Mouse (Mus musculus): ENCODE measurements around the gene Bend3. TPM values are rescaled to one million over a fixed set of nuclear protein-coding genes. Genes with fewer than 3 reads are reported as not detected.
A peak's percentile ranks its signal among the peaks of the same experiment; 100 is the strongest.

Bend3 gene
- polyA plus RNA-seq, 1 experiment from 2014 or later: 4.6 TPM

- Histone ChIP-seq H3K4me1 (ENCODE audit: control insufficient read depth in 2 of 2, insufficient read depth in 2 of 2, low read length in 2 of 2) (peaks cover 0 to 4% of the 10 kb centered on the region in 2 experiments; a peak in 2 of 4 replicates), H3K36me3 (ENCODE audit: control insufficient read depth, insufficient read depth, low read length) (peaks cover 64% of the 10 kb centered on the region), H3K4me3 (ENCODE audit: control insufficient read depth in 1 of 2, insufficient read depth in 1 of 2, low read depth in 1 of 2, low read length in 2 of 2) (no peak overlapping the region), H3K4me2 (ENCODE audit: low read length) (no peak overlapping the region), H3K9ac (ENCODE audit: low read length) (no peak overlapping the region), H3K9me3 (ENCODE audit: control insufficient read depth, low read length) (no peaks in the 10 kb centered on the region), H3K27me3 (ENCODE audit: control insufficient read depth, insufficient read depth, low read length) (no peaks in the 10 kb centered on the region), H3K27ac (replicated peaks in 1 of 2; ENCODE audit: control insufficient read depth in 1 of 2, insufficient read depth in 1 of 2, low read depth in 2 of 2, low read length in 2 of 2) (no peak overlapping the region)
- WGBS: 33% methylated on average over 1 of the region's 1 CpGs
- no peak for ATAC-seq (ENCODE audit: insufficient number of reproducible peaks, insufficient read depth, low FRiP score, low read depth)
Observed at GRCm38 (mm10) chr10:43534382-43534781, 55.8 kb downstream of the Bend3 start.

DNA sequence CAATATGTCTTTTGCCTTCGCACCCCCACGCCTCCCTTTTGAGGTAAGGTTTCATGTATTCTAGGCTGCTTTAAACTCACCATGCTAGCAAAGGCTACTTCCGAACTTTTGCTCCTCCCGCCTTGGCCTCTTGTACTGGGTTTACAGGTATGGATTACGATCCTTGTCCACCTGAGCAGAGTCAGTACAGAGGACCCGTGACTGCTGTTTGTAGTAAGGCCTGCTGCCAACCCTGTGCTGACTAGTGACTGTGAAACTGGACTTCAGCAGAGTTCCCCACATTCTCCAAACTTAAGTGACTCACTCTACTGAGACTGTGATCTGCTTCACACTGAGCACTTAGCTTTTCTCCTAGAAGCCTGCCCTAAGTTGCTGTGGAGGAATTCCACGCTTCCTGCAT, 59.0 kb downstream of the Bend3 start:
- no peak for ATAC-seq (ENCODE audit: insufficient number of reproducible peaks, insufficient read depth, low FRiP score, low read depth)
- peaks cover 2 to 9% of the 10 kb centered on the region in 2 experiments; a peak in 2 of 4 replicates for H3K4me1 ChIP-seq (ENCODE audit: control insufficient read depth in 2 of 2, insufficient read depth in 2 of 2, low read length in 2 of 2)
- H3K9ac ChIP-seq (ENCODE audit: low read length): no peak overlapping the region; the same call in 1 of the 2 replicates
- no peak overlapping the region for H3K4me3 ChIP-seq (ENCODE audit: control insufficient read depth in 1 of 2, insufficient read depth in 1 of 2, low read depth in 1 of 2, low read length in 2 of 2)
- no peaks in the 10 kb centered on the region for H3K9me3 ChIP-seq (ENCODE audit: control insufficient read depth, low read length)
- H3K4me2 ChIP-seq (ENCODE audit: low read length): no peak overlapping the region
- WGBS: 87% methylated on average over 7 of the region's 7 CpGs
- no peak overlapping the region; a peak in 1 of 4 replicates for H3K27ac ChIP-seq (replicated peaks in 1 of 2; ENCODE audit: control insufficient read depth in 1 of 2, insufficient read depth in 1 of 2, low read depth in 2 of 2, low read length in 2 of 2)
- no peaks in the 10 kb centered on the region for H3K27me3 ChIP-seq (ENCODE audit: control insufficient read depth, insufficient read depth, low read length)
- H3K36me3 ChIP-seq (ENCODE audit: control insufficient read depth, insufficient read depth, low read length): peaks cover 32% of the 10 kb centered on the region

GRCm38 (mm10) chr10:43538831-43539230, 60.2 kb downstream of the Bend3 start:
- Histone ChIP-seq H3K27me3 (ENCODE audit: control insufficient read depth, insufficient read depth, low read length) (no peaks in the 10 kb centered on the region), H3K9me3 (ENCODE audit: control insufficient read depth, low read length) (no peaks in the 10 kb centered on the region), H3K9ac (ENCODE audit: low read length) (peak overlapping the region; percentile 25; the same call in 1 of the 2 replicates), H3K4me2 (ENCODE audit: low read length) (0 out of 2 replicates have a peak overlapping the region, but pooled peaks have one; percentile 76), H3K27ac (replicated peaks in 1 of 2; ENCODE audit: control insufficient read depth in 1 of 2, insufficient read depth in 1 of 2, low read depth in 2 of 2, low read length in 2 of 2) (no peak overlapping the region), H3K36me3 (ENCODE audit: control insufficient read depth, insufficient read depth, low read length) (peaks cover 23% of the 10 kb centered on the region), H3K4me1 (ENCODE audit: control insufficient read depth in 2 of 2, insufficient read depth in 2 of 2, low read length in 2 of 2) (peaks cover 2 to 9% of the 10 kb centered on the region in 2 experiments; a peak in 2 of 4 replicates), H3K4me3 (ENCODE audit: control insufficient read depth in 1 of 2, insufficient read depth in 1 of 2, low read depth in 1 of 2, low read length in 2 of 2) (no peak overlapping the region)
- 84% methylated on average over 5 of the region's 5 CpGs for WGBS
- no peak for ATAC-seq (ENCODE audit: insufficient number of reproducible peaks, insufficient read depth, low FRiP score, low read depth)

DNA sequence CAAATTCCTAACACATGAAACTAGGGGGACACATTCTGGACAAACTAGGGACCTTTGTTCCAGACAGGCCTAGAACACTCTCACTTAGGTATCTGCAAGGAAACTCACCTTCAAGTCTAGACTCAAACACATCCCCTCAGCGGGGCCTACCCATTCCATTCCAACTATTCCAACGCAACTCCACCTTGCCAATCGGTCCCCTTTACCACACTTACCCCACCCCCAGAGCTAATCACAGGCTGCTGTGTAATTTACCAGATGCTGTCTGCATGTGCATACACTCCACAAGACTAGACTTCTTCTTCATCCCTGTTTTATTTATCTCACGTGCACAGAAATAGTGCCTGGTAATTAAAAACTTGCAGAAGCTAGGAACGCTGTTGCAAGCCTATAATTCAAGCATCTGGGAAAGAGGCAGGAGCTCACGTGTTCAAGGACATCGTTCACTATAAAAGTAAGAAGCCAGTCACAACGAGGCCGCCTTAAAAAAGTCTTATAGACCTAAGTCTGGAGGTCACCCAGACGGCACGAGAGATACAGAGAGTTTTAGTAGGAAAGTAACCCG, 61.2 kb downstream of the Bend3 start:
- Histone ChIP-seq H3K36me3 (ENCODE audit: control insufficient read depth, insufficient read depth, low read length) (peaks cover 18% of the 10 kb centered on the region), H3K27me3 (ENCODE audit: control insufficient read depth, insufficient read depth, low read length) (no peaks in the 10 kb centered on the region), H3K4me2 (ENCODE audit: low read length) (peak overlapping the region; percentile 76), H3K4me1 (ENCODE audit: control insufficient read depth in 2 of 2, insufficient read depth in 2 of 2, low read length in 2 of 2) (peaks cover 2 to 9% of the 10 kb centered on the region in 2 experiments; a peak in 2 of 4 replicates), H3K4me3 (ENCODE audit: control insufficient read depth in 1 of 2, insufficient read depth in 1 of 2, low read depth in 1 of 2, low read length in 2 of 2) (peak overlapping the region; percentile 77 to 86), H3K27ac (replicated peaks in 1 of 2; ENCODE audit: control insufficient read depth in 1 of 2, insufficient read depth in 1 of 2, low read depth in 2 of 2, low read length in 2 of 2) (peak overlapping the region; percentile 76 to 92), H3K9me3 (ENCODE audit: control insufficient read depth, low read length) (no peaks in the 10 kb centered on the region), H3K9ac (ENCODE audit: low read length) (peak overlapping the region; percentile 95)
- WGBS: 5% methylated on average over 12 of the region's 12 CpGs
- no peak for ATAC-seq (ENCODE audit: insufficient number of reproducible peaks, insufficient read depth, low FRiP score, low read depth)

DNA sequence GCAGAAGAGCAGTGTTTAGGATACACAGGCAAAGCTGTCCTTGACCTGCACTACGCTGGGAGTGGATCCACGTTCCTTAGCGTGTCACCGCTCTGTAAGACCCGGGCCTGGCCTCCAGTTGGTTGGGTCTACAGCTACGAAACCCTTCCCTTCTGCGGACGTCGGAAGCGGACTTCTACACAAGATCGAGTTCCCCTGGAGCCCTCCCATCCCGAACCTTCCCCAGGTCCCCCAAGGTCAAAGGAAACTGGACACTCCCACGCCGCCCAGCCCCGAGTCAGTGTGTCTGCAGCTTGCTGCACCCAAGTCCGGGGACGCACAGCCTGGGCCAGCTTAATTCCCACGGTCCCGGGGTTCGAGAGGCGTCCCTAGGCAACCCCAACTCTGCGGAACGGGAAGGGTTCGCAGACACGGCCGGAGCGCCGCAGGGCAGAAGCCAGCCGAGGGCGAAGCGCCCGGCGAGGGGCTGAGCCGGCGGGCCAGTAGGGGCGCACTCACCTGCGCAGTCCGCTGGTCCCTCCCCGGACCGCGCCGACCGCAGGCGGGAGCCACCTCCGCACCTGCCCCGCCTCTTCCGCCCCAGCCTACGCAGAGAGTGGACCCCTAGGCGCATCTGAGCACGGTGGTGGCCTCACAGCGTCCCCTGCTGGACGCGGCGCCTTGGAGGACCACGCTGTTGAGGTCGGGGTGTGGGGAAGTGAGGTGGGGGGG, 62.0 kb downstream of the Bend3 start, which contains the start of gene 1700021F05Rik:
Gene 1700021F05Rik (minus strand): TSS at position 553 of the 711 bp plus-strand sequence.
- Histone ChIP-seq H3K36me3 (ENCODE audit: control insufficient read depth, insufficient read depth, low read length) (peaks cover 14% of the 10 kb centered on the region), H3K4me1 (ENCODE audit: control insufficient read depth in 2 of 2, insufficient read depth in 2 of 2, low read length in 2 of 2) (peaks cover 2 to 9% of the 10 kb centered on the region in 2 experiments; a peak in 2 of 4 replicates), H3K27me3 (ENCODE audit: control insufficient read depth, insufficient read depth, low read length) (no peaks in the 10 kb centered on the region), H3K4me3 (ENCODE audit: control insufficient read depth in 1 of 2, insufficient read depth in 1 of 2, low read depth in 1 of 2, low read length in 2 of 2) (peak within 1 kb of the TSS; percentile 77 to 86), H3K9ac (ENCODE audit: low read length) (peak within 1 kb of the TSS; percentile 95), H3K4me2 (ENCODE audit: low read length) (peak within 1 kb of the TSS; percentile 76), H3K27ac (replicated peaks in 1 of 2; ENCODE audit: control insufficient read depth in 1 of 2, insufficient read depth in 1 of 2, low read depth in 2 of 2, low read length in 2 of 2) (peak within 1 kb of the TSS; percentile 76 to 92), H3K9me3 (ENCODE audit: control insufficient read depth, low read length) (no peaks in the 10 kb centered on the region)
- ATAC-seq (ENCODE audit: insufficient number of reproducible peaks, insufficient read depth, low FRiP score, low read depth): peak; percentile 97
- WGBS: under 1% methylated on average over 35 of the region's 56 CpGs

DNA sequence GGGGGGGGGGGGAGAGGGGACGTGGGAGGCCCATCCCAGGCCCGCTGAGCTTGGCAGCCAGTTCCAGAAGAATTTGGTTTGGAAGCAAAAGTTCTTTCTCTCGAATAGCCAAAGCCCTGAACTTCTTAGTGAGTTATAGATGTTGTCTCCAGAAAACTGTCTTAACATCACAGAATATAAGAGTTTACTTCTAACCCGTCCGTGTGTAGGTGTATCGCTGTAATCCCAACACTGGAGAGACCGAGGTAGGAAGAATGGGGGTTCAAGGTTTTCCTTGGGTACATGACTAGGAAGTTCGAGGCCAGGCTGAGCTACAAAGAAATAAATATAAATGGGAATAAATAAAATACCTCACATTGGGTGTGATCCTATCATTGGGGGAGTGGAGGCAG, 62.5 kb downstream of the Bend3 start:
- ATAC-seq (ENCODE audit: insufficient number of reproducible peaks, insufficient read depth, low FRiP score, low read depth): no peak
- H3K9me3 ChIP-seq (ENCODE audit: control insufficient read depth, low read length): no peaks in the 10 kb centered on the region

DNA sequence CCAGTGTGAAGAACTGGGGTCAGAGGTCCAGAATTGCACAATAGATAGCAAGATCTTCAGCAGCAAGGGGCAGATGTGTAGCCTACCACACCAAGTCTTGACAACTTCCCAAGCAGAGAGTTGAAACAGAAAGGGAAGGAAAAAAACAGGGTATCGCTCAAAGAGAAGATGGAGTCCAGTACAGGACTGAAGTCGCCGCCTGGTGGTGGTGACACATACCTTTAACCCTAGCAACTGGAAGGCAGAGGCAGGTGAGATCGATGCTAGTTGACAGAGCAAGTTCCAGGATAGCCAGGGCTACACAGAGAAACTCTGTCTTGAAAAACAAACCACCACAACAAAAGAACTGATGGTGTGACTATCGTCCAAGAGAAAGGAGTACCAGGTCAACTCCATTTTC, 70.8 kb downstream of the Bend3 start:
- Histone ChIP-seq H3K4me1 (ENCODE audit: control insufficient read depth in 2 of 2, insufficient read depth in 2 of 2, low read length in 2 of 2) (no peaks in the 10 kb centered on the region), H3K27ac (replicated peaks in 1 of 2; ENCODE audit: control insufficient read depth in 1 of 2, insufficient read depth in 1 of 2, low read depth in 2 of 2, low read length in 2 of 2) (no peak overlapping the region), H3K4me3 (ENCODE audit: control insufficient read depth in 1 of 2, insufficient read depth in 1 of 2, low read depth in 1 of 2, low read length in 2 of 2) (no peak overlapping the region), H3K9ac (ENCODE audit: low read length) (no peak overlapping the region), H3K27me3 (ENCODE audit: control insufficient read depth, insufficient read depth, low read length) (no peaks in the 10 kb centered on the region), H3K4me2 (ENCODE audit: low read length) (no peak overlapping the region), H3K9me3 (ENCODE audit: control insufficient read depth, low read length) (no peaks in the 10 kb centered on the region), H3K36me3 (ENCODE audit: control insufficient read depth, insufficient read depth, low read length) (no peaks in the 10 kb centered on the region)
- 65% methylated on average over 5 of the region's 5 CpGs for WGBS
- ATAC-seq (ENCODE audit: insufficient number of reproducible peaks, insufficient read depth, low FRiP score, low read depth): no peak

More for the DNA sequence above, 62.5 kb downstream of the Bend3 start:
- Histone ChIP-seq H3K4me1 (ENCODE audit: control insufficient read depth in 2 of 2, insufficient read depth in 2 of 2, low read length in 2 of 2) (peaks cover 2 to 9% of the 10 kb centered on the region in 2 experiments; a peak in 2 of 4 replicates), H3K36me3 (ENCODE audit: control insufficient read depth, insufficient read depth, low read length) (peaks cover 9% of the 10 kb centered on the region), H3K4me2 (ENCODE audit: low read length) (peak overlapping the region; percentile 46), H3K27me3 (ENCODE audit: control insufficient read depth, insufficient read depth, low read length) (no peaks in the 10 kb centered on the region), H3K27ac (replicated peaks in 1 of 2; ENCODE audit: control insufficient read depth in 1 of 2, insufficient read depth in 1 of 2, low read depth in 2 of 2, low read length in 2 of 2) (0 out of 4 replicates have a peak overlapping the region, but pooled peaks of 1 of the 2 experiments have one; percentile 21), H3K9ac (ENCODE audit: low read length) (peak overlapping the region; percentile 95; the same call in 1 of the 2 replicates), H3K4me3 (ENCODE audit: control insufficient read depth in 1 of 2, insufficient read depth in 1 of 2, low read depth in 1 of 2, low read length in 2 of 2) (peak overlapping the region in 1 of 2 experiments; percentile 86; a peak in 1 of 4 replicates)
- 46% methylated on average over 7 of the region's 8 CpGs for WGBS
